Mouse (Mus musculus) heart, embryonic 16.5 days (tissue): ENCODE data around the gene Tec. TPM values are rescaled to one million over a fixed set of nuclear protein-coding genes. Genes with fewer than 3 reads are reported as not detected.
A peak's percentile ranks its signal among the peaks of the same experiment; 100 is the strongest.

Experiments used
- ATAC-seq: fragments of 200-750 bp; cut with Nextera tagmentation; replicated peaks from 2 replicates; pipeline ENCODE4 v1.8.0; 2017; ENCODE audit warnings: moderate number of reproducible peaks; ENCODE audit not compliant: insufficient read depth, low FRiP score; ENCODE audit errors: extremely low read depth
- H3K27ac ChIP-seq: fragments of 300-500 bp; sonication (generic); 2 replicates; pipeline ENCODE4 v1.5.1; 2014; ENCODE audit warnings: mild to moderate bottlenecking, low read length, control low read depth, moderate library complexity
- H3K27me3 ChIP-seq: fragments of 300-500 bp; sonication (generic); 2 replicates; pipeline ENCODE4 v1.6.1; 2014; ENCODE audit warnings: low read length, mixed read lengths; ENCODE audit not compliant: control insufficient read depth, insufficient read depth
- H3K36me3 ChIP-seq: fragments of 300-500 bp; sonication (generic); 2 replicates; pipeline ENCODE4 v1.6.1; 2014; ENCODE audit not compliant: control insufficient read depth, insufficient read depth
- H3K4me1 ChIP-seq: fragments of 300-500 bp; sonication (generic); 2 replicates; pipeline ENCODE4 v1.6.1; 2014; ENCODE audit warnings: low read length, mixed read lengths; ENCODE audit not compliant: control insufficient read depth, insufficient read depth
- H3K4me2 ChIP-seq: fragments of 300-500 bp; sonication (generic); 2 replicates; pipeline ENCODE4 v1.6.1; 2014; ENCODE audit warnings: low read depth, mild to moderate bottlenecking, control low read depth, low read length
- H3K4me3 ChIP-seq: fragments of 300-500 bp; sonication (generic); 2 replicates; pipeline ENCODE4 v1.5.1; 2014; ENCODE audit warnings: mild to moderate bottlenecking, control low read depth, low read length
- H3K9ac ChIP-seq: fragments of 300-500 bp; sonication (generic); 2 replicates; pipeline ENCODE4 v1.6.1; 2014; ENCODE audit warnings: low read length, control low read depth
- H3K9me3 ChIP-seq: fragments of 300-500 bp; sonication (generic); replicated peaks from 2 replicates; pipeline ENCODE4 v1.6.1; 2016; ENCODE audit warnings: low read length; ENCODE audit not compliant: control insufficient read depth
- WGBS: fragments of 180-500 bp; shearing (Covaris S2); extraction: QIAGEN DNeasy Blood & Tissue Kit; methylation state at CpG from one replicate; pipeline ENCODE4 v1.1.7; 2014; 5-methylcytosine and 5-hydroxymethylcytosine counted together
- polyA plus RNA-seq: library from polyadenylated mRNA; unstranded; fragments of >200 nt; fragmentation: Nextera tagmentation; extraction: Ambion mirVana; gene quantifications from 2 replicates; pipeline ENCODE4 v1.2.1, GENCODE M21; 2015

Tec gene
- polyA plus RNA-seq, 1 experiment from 2014 or later = 23.0 TPM

GRCm38 (mm10) chr5:72796186-72796613, 72.1 kb downstream of the Tec start:
- ATAC-seq = peak; percentile 35; the same call in 1 of the 2 replicates
- Histone ChIP-seq H3K9ac (peak overlapping the region; percentile 64), H3K9me3 (no peaks in the 10 kb centered on the region), H3K27ac (peak overlapping the region; percentile 73), H3K27me3 (no peaks in the 10 kb centered on the region), H3K36me3 (no peaks in the 10 kb centered on the region), H3K4me3 (peak overlapping the region; percentile 44), H3K4me1 (peaks cover 7% of the 10 kb centered on the region; the same call in 1 of the 2 replicates), H3K4me2 (peak overlapping the region; percentile 60)
- 19% methylated on average over 14 of the region's 14 CpGs for WGBS

- Histone ChIP-seq H3K27ac (no peak overlapping the region), H3K9me3 (no peaks in the 10 kb centered on the region), H3K4me3 (no peak overlapping the region), H3K27me3 (no peaks in the 10 kb centered on the region), H3K4me1 (0 out of 2 replicates have a peak, but pooled peaks cover 4% of the 10 kb centered on the region), H3K36me3 (no peaks in the 10 kb centered on the region), H3K9ac (no peak overlapping the region), H3K4me2 (no peak overlapping the region)
- 79% methylated on average over 3 of the region's 3 CpGs for WGBS
- ATAC-seq = 0 out of 2 replicates have a peak, but pooled peaks have one; percentile 29
Measured at GRCm38 (mm10) chr5:72793309-72793850, 74.9 kb downstream of the Tec start.

DNA sequence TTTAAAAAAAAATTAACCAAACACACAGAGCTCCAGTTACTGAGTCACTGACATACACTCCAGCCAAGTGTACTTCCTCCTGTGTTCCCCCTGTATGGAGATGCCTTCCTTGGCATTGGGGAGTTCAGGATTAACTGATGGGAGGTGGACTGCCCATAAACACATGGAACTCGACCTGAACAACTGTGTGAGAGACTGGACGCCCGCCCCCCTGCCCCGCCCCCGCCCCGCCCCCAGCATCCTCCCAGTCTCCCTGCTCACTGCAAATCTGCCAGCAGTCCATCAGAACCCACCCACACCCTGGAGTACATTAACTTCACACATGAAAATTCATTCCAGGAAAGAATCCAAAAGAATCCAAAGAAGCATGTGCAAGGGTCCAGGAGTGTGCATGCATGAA, 76.5 kb downstream of the Tec start:
- H3K4me2 ChIP-seq = no peak overlapping the region
- H3K9me3 ChIP-seq = no peaks in the 10 kb centered on the region
- no peak overlapping the region for H3K4me3 ChIP-seq
- 0 out of 2 replicates have a peak, but pooled peaks cover 4% of the 10 kb centered on the region for H3K4me1 ChIP-seq
- no peak overlapping the region for H3K27ac ChIP-seq
- H3K36me3 ChIP-seq = no peaks in the 10 kb centered on the region
- 17% methylated on average over 6 of the region's 6 CpGs for WGBS
- ATAC-seq = no peak
- H3K27me3 ChIP-seq = no peaks in the 10 kb centered on the region
- H3K9ac ChIP-seq = no peak overlapping the region

DNA sequence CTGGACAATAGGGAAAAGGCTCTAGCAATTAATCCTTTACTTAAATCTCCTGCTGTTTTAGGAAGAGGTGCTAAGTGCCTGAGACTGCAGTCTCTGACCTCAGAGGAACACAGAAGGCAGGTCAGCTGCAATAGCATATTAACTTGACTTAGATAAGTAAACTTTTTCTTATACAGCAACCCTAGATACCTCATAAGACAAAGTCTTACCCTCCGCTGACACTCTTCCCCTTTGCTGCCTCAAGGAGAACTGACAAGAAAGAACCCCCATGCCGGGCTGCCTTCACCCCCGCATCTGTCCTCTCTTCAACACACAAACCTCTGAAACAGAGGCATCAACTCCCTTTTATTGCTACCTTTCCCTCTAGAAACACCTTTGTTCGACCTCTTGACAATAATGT, 76.9 kb downstream of the Tec start:
- Histone ChIP-seq H3K27me3 (no peaks in the 10 kb centered on the region), H3K9ac (no peak overlapping the region), H3K36me3 (no peaks in the 10 kb centered on the region), H3K9me3 (no peaks in the 10 kb centered on the region), H3K4me3 (no peak overlapping the region), H3K4me2 (no peak overlapping the region), H3K4me1 (0 out of 2 replicates have a peak, but pooled peaks cover 4% of the 10 kb centered on the region), H3K27ac (no peak overlapping the region)
- no peak for ATAC-seq
- 69% methylated on average over 4 of the region's 4 CpGs for WGBS

GRCm38 (mm10) chr5:72785451-72785850, 82.8 kb downstream of the Tec start:
- Histone ChIP-seq H3K9ac (no peak overlapping the region), H3K36me3 (no peaks in the 10 kb centered on the region), H3K9me3 (no peaks in the 10 kb centered on the region), H3K27ac (no peak overlapping the region), H3K27me3 (no peaks in the 10 kb centered on the region), H3K4me2 (no peak overlapping the region), H3K4me3 (no peak overlapping the region), H3K4me1 (peaks cover 13% of the 10 kb centered on the region; the same call in 1 of the 2 replicates)
- ATAC-seq = no peak
- 59% methylated on average over 4 of the region's 4 CpGs for WGBS

- Histone ChIP-seq H3K4me3 (no peak overlapping the region), H3K9ac (no peak overlapping the region), H3K27me3 (no peaks in the 10 kb centered on the region), H3K4me2 (no peak overlapping the region), H3K36me3 (no peaks in the 10 kb centered on the region), H3K9me3 (no peaks in the 10 kb centered on the region), H3K4me1 (peaks cover 13% of the 10 kb centered on the region; the same call in 1 of the 2 replicates), H3K27ac (no peak overlapping the region)
- no peak for ATAC-seq
- 81% methylated on average over 3 of the region's 3 CpGs for WGBS
Measured at GRCm38 (mm10) chr5:72784719-72785118, 83.6 kb downstream of the Tec start.

DNA sequence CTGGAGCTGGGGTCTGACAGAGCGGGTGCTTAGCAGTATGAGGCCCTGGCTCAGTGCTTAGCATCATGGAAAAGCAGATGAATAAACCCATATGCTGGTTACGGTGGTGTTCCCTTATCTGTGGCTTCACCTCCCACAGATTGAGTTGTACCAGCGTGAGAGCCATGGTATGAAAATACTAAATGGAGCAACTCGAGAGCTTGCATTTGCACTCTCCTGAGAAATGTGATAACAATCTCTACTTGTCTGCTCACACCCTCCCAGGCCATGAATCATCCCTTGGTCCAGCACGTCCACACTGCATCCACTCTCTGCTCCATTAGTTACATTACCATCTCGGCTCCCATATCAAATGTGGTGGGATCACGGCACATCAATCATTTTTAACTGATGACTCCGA, 84.3 kb downstream of the Tec start:
- WGBS = 73% methylated on average over 8 of the region's 8 CpGs
- ATAC-seq = no peak
- H3K4me3 ChIP-seq = no peak overlapping the region

GRCm38 (mm10) chr5:72783123-72783522, 85.2 kb downstream of the Tec start:
- Histone ChIP-seq H3K27me3 (no peaks in the 10 kb centered on the region), H3K27ac (no peak overlapping the region), H3K9me3 (no peaks in the 10 kb centered on the region), H3K9ac (no peak overlapping the region), H3K4me3 (no peak overlapping the region), H3K36me3 (no peaks in the 10 kb centered on the region), H3K4me2 (no peak overlapping the region), H3K4me1 (peaks cover 13% of the 10 kb centered on the region; the same call in 1 of the 2 replicates)
- 0 out of 2 replicates have a peak, but pooled peaks have one; percentile 11 for ATAC-seq
- WGBS = 74% methylated on average over 7 of the region's 7 CpGs

More for the DNA sequence above, 84.3 kb downstream of the Tec start:
- H3K36me3 ChIP-seq = no peaks in the 10 kb centered on the region
- no peaks in the 10 kb centered on the region for H3K9me3 ChIP-seq
- H3K4me1 ChIP-seq = peaks cover 13% of the 10 kb centered on the region; the same call in 1 of the 2 replicates
- no peak overlapping the region for H3K9ac ChIP-seq
- H3K27ac ChIP-seq = no peak overlapping the region
- H3K4me2 ChIP-seq = no peak overlapping the region
- no peaks in the 10 kb centered on the region for H3K27me3 ChIP-seq

DNA sequence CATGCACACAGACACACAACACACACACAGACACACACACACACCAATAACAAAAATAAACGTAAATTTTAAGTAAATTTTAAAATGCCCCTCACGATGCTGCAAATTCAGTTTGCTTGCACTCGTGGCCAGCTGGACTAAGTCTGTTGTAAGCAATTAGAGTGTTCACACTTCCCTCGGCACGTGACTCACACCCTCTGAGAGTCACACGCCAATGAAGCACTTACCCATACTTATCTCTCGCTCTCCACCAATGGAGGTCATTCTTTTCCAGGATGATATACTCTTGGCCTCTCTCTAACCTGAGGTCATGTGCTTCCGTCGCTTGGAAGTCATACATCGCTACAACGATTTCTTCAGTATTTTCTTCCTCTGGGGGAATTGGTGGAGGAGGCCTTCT, 86.5 kb downstream of the Tec start:
- Histone ChIP-seq H3K4me3 (no peak overlapping the region), H3K36me3 (no peaks in the 10 kb centered on the region), H3K27ac (no peak overlapping the region), H3K9me3 (no peaks in the 10 kb centered on the region), H3K4me2 (no peak overlapping the region), H3K27me3 (no peaks in the 10 kb centered on the region), H3K9ac (no peak overlapping the region), H3K4me1 (peaks cover 13% of the 10 kb centered on the region; the same call in 1 of the 2 replicates)
- WGBS = 57% methylated on average over 11 of the region's 11 CpGs
- ATAC-seq = no peak; the same call in 1 of the 2 replicates
